Mouse (Mus musculus) cortical plate, adult 2 months (tissue): ENCODE data around the gene Cdk10.

ENCODE experiments used
- CTCF ChIP-seq: fragments of 200-500 bp; IDR thresholded peaks from 2 replicates; pipeline ENCODE4 v1.5.1; 2011; ENCODE audit warnings: mild to moderate bottlenecking, control low read depth, low read length; ENCODE audit not compliant: insufficient read depth; ENCODE audit errors: extremely low read depth
- POLR2A ChIP-seq: fragments of 200-500 bp; IDR thresholded peaks from 2 replicates; pipeline ENCODE4 v1.6.1; 2011; ENCODE audit warnings: mild to moderate bottlenecking, low read length, control low read depth; ENCODE audit not compliant: insufficient read depth; ENCODE audit errors: extremely low read depth

DNA sequence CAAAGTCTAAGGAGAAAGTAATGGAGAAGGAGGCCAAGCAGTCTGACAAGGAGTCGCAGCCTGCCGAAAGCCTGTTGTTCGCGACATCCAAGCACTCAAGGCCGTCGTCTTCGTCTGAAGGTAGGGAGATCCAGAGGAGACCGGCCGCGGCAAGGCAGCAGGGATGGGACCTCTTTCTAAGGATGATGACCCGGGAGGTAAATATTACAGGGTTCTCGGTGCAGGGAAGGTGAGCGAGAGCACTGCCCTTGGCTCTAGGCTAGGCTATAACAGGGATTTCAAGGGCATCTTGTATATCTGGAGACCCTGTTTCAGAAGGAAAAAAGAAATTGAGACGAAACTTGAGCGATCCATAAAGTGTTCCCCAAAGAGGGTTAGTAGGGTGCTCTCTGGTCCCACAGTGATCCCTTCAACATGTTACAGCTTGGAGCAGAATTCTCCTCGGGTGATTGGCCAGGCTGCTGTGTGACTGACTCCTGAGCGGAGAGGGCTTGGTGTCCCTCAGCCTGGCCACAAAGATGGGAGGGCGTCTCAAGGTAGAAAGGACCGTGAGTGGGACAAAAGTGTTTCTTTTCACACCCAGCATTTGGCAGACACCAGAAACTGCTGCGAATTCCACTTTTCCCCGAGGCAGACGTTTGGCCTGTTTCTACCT, 11.4 kb upstream of the Cdk10 start:
- TF ChIP-seq CTCF: no peak
- no peak for TF ChIP-seq POLR2A
